Mouse (Mus musculus) cerebellum, adult 9-11 months (tissue): ENCODE measurements at regions not wholly inside any gene's neighbourhood (a gene's known extent, or its start where the extent isn't known, plus 50 kb on each side); places are given as distances from the start of the nearest gene placed in this dataset.
"Not testable (repeated sequence)": the region's sequence is repeated elsewhere in the genome, so short reads cannot be mapped to it uniquely, and the experiment has no call there.

ENCODE experiments used
- DNase-seq: peaks from one replicate; pipeline ENCODE4 v3.0.0; 2022

GRCm38 (mm10) chrX:63991127-63991526 lies 160.9 kb downstream of the Gm6760 start:
- peak; percentile 1 for DNase-seq

- DNase-seq = not testable (repeated sequence)
These were observed 179.6 kb downstream of the Gm6760 start for GRCm38 (mm10) chrX:63972386-63972785.
